Mouse (Mus musculus) heart, adult 2 months (tissue): ENCODE measurements at regions not wholly inside any gene's neighbourhood (a gene's known extent, or its start where the extent isn't known, plus 50 kb on each side); places are given as distances from the start of the nearest gene placed in this dataset.

Source experiments
- CTCF ChIP-seq: fragments of 200-600 bp; IDR thresholded peaks from 2 replicates; pipeline ENCODE4 v1.8.1; 2022; ENCODE audit warnings: antibody characterized with exemption, mild to moderate bottlenecking, moderate library complexity
- EP300 ChIP-seq: fragments of 200-500 bp; IDR thresholded peaks from 2 replicates; pipeline ENCODE4 v1.6.1; 2011; ENCODE audit warnings: low read depth, low read length, control low read depth; ENCODE audit not compliant: insufficient read depth
- POLR2A ChIP-seq: fragments of 200-500 bp; IDR thresholded peaks from 2 replicates; pipeline ENCODE4 v1.6.1; 2011; ENCODE audit warnings: mild to moderate bottlenecking, low read depth, low read length, control low read depth; ENCODE audit not compliant: insufficient read depth

DNA sequence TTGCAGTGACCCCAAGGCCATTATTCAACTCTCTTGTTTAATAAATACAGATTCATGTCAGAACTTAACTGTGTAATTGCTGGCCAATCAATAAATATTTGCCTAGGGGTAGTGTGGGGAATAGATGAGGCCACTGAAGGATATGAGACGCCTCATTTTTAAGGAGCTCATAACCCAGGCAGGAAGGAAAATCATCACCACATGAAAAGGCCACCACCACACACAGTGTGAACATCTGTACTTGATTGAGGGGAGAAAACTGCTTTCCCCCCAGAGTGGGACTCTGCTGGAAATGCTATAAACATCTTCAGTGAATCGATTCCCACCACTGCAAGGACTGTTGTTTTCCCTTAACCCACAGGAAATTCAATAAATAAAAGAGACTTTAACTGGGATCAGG lies 68.7 kb upstream of the Sstr4 start:
- TF ChIP-seq CTCF (no peak), EP300 (no peak), POLR2A (no peak)
